Mouse (Mus musculus): ENCODE measurements around the gene Gm20532. TPM values are rescaled to one million over a fixed set of nuclear protein-coding genes. Genes with fewer than 3 reads are reported as not detected.

Gene Gm20532
- polyA plus RNA-seq, 2 experiments: not detected

DNA sequence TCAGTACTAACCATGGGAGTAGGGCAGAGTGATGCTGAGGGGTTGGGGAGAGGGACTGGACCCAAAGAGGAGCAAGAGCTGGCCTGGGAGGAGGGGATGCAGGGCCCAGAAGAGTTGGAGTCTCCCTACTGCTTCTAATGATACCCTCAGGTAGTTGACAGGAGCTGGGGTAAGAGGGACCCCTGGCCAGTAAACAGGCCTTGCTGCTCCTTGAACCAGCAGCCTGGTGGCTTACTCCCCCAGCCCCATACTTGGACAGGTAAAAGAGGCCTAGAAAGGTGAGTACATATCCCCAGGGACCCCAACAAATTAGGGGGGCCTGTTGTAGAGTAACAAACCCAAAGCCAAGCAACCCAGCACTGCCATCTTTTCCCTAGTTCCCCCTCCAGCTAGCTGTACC is 22.3 kb downstream of the Gm20532 start:
- Histone ChIP-seq H3K4me3 (ENCODE audit: insufficient read depth in 1 of 2, low read depth in 2 of 2, low read length in 2 of 2) (no peak overlapping the region), H3K27me3 (ENCODE audit: control insufficient read depth, insufficient read depth, low read length) (peaks cover 7% of the 10 kb centered on the region), H3K4me1 (replicated peaks; ENCODE audit: control insufficient read depth in 2 of 2, insufficient read depth in 2 of 2, low read length in 1 of 2) (no peaks in the 10 kb centered on the region), H3K9me3 (ENCODE audit: control insufficient read depth, low read length) (no peaks in the 10 kb centered on the region), H3K4me2 (ENCODE audit: low read depth) (no peak overlapping the region), H3K27ac (no peak overlapping the region), H3K9ac (replicated peaks) (no peak overlapping the region), H3K36me3 (replicated peaks; ENCODE audit: control insufficient read depth, insufficient read depth, low read depth) (no peaks in the 10 kb centered on the region)
- ATAC-seq (ENCODE audit: insufficient read depth) (no peak), DNase-seq (ENCODE audit: low read depth in 3 of 3, low spot score in 3 of 3) (no peak)
- TF ChIP-seq CTCF (IDR thresholded peaks at IDR 0.05; ENCODE audit: low read depth) (no peak), EP300 (IDR thresholded peaks at IDR 0.05; ENCODE audit: low read depth) (no peak)

DNA sequence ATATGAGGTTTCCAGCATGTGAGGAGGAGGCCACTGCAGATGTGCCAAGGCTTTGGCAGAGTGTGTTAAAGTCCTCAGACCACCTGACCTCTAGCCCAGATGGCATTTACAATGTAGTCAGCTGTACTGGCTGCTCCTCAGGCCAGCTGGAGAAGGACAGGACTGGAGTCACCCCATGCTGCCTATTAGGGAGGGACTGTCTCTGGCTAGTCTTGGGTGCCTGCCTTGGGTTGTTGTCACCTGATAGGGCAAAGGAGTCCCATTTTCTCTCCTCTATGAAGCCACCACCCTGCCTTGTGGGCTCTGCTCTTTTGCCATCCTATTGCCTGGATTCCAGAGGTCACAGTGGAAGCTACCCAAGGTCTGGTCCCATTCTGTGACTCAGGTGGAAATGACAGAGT is 22.8 kb downstream of the Gm20532 start:
- Histone ChIP-seq H3K9me3 (ENCODE audit: control insufficient read depth, low read length) (no peaks in the 10 kb centered on the region), H3K9ac (replicated peaks) (no peak overlapping the region), H3K4me1 (replicated peaks; ENCODE audit: control insufficient read depth in 2 of 2, insufficient read depth in 2 of 2, low read length in 1 of 2) (no peaks in the 10 kb centered on the region), H3K4me2 (ENCODE audit: low read depth) (no peak overlapping the region), H3K4me3 (ENCODE audit: insufficient read depth in 1 of 2, low read depth in 2 of 2, low read length in 2 of 2) (no peak overlapping the region), H3K27ac (no peak overlapping the region), H3K27me3 (ENCODE audit: control insufficient read depth, insufficient read depth, low read length) (peaks cover 4% of the 10 kb centered on the region), H3K36me3 (replicated peaks; ENCODE audit: control insufficient read depth, insufficient read depth, low read depth) (no peaks in the 10 kb centered on the region)
- ATAC-seq (ENCODE audit: insufficient read depth): no peak
- DNase-seq (ENCODE audit: low read depth in 3 of 3, low spot score in 3 of 3): no peak
- TF ChIP-seq EP300 (IDR thresholded peaks at IDR 0.05; ENCODE audit: low read depth): no peak
- TF ChIP-seq CTCF (IDR thresholded peaks at IDR 0.05; ENCODE audit: low read depth): no peak

DNA sequence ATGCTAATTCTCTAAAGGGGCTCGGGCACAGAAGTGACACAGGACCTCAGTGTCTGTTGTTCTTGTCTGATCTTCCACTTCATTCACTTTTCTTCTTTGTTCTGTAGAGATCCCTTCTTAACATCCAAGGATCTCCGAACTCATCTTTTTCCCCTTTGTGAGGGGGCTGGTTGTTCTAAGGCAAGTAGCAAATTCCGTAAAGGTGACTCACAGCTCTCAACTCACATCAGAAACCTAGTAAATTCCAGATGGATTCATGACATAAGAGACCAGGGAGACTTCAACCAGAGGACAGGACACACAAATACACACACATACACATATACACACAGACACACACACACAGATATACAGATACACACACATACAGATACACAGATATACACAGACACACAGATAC is 24.1 kb downstream of the Gm20532 start:
- WGBS (ENCODE audit: insufficient replicate concordance): 59% methylated on average over 3 of the region's 3 CpGs
- Histone ChIP-seq H3K27me3 (ENCODE audit: control insufficient read depth, insufficient read depth, low read length) (no peaks in the 10 kb centered on the region), H3K36me3 (replicated peaks; ENCODE audit: control insufficient read depth, insufficient read depth, low read depth) (no peaks in the 10 kb centered on the region), H3K4me1 (replicated peaks; ENCODE audit: control insufficient read depth in 2 of 2, insufficient read depth in 2 of 2, low read length in 1 of 2) (no peaks in the 10 kb centered on the region), H3K27ac (no peak overlapping the region), H3K4me3 (ENCODE audit: insufficient read depth in 1 of 2, low read depth in 2 of 2, low read length in 2 of 2) (no peak overlapping the region), H3K4me2 (ENCODE audit: low read depth) (no peak overlapping the region), H3K9ac (replicated peaks) (no peak overlapping the region), H3K9me3 (ENCODE audit: control insufficient read depth, low read length) (no peaks in the 10 kb centered on the region)
- DNase-seq (ENCODE audit: low read depth in 3 of 3, low spot score in 3 of 3) (no peak), ATAC-seq (ENCODE audit: insufficient read depth) (no peak)
- no peak for TF ChIP-seq CTCF (IDR thresholded peaks at IDR 0.05; ENCODE audit: low read depth)
- no peak for TF ChIP-seq EP300 (IDR thresholded peaks at IDR 0.05; ENCODE audit: low read depth)

DNA sequence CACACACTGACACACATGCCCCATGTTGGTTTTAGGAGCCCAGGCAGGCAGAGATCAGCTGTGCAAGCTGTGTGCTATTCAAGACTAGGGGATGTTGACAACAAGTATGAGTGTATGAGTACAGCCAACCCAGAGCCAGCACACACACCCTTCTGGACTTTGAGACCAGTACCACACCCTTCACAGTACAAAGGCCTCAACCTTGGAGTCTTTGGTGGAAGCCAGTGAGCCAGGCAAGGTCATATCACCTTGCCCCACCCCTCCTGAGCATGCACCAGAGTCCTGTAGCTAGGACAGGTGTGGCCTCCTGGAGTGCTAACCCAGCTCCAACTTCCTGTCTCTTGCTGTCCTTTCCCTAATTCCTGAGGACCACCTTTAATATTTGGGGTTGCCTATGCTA is 24.6 kb downstream of the Gm20532 start:
- Histone ChIP-seq H3K27ac (no peak overlapping the region), H3K27me3 (ENCODE audit: control insufficient read depth, insufficient read depth, low read length) (no peaks in the 10 kb centered on the region), H3K9me3 (ENCODE audit: control insufficient read depth, low read length) (no peaks in the 10 kb centered on the region), H3K4me3 (ENCODE audit: insufficient read depth in 1 of 2, low read depth in 2 of 2, low read length in 2 of 2) (no peak overlapping the region), H3K36me3 (replicated peaks; ENCODE audit: control insufficient read depth, insufficient read depth, low read depth) (no peaks in the 10 kb centered on the region), H3K4me1 (replicated peaks; ENCODE audit: control insufficient read depth in 2 of 2, insufficient read depth in 2 of 2, low read length in 1 of 2) (no peaks in the 10 kb centered on the region), H3K4me2 (ENCODE audit: low read depth) (no peak overlapping the region), H3K9ac (replicated peaks) (no peak overlapping the region)
- no peak for ATAC-seq (ENCODE audit: insufficient read depth)
- TF ChIP-seq CTCF (IDR thresholded peaks at IDR 0.05; ENCODE audit: low read depth) (no peak), EP300 (IDR thresholded peaks at IDR 0.05; ENCODE audit: low read depth) (no peak)
- DNase-seq (ENCODE audit: low read depth in 3 of 3, low spot score in 3 of 3): no peak

DNA sequence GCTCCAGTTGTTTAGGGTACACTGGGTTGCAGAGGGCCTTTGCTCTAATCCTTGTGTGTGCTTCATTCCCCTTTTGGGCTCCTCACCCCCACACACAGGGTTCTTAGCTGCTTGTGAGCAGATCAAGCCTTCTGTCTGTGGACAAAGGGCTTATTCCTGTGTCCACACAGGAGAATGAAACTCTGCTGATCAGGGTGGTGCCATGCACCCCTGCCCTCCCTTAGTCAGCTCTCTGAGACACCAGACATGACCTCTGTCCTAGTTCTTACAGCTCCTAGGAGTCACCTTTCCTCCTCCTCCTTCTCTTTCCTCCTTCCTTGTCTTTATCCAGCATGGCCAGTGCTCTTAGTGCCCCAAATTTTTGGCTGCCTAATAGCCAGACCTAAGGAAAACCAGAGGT is 25.5 kb downstream of the Gm20532 start:
- Histone ChIP-seq H3K4me2 (ENCODE audit: low read depth) (no peak overlapping the region), H3K4me3 (ENCODE audit: insufficient read depth in 1 of 2, low read depth in 2 of 2, low read length in 2 of 2) (no peak overlapping the region), H3K9ac (replicated peaks) (no peak overlapping the region), H3K27ac (no peak overlapping the region), H3K27me3 (ENCODE audit: control insufficient read depth, insufficient read depth, low read length) (no peaks in the 10 kb centered on the region), H3K4me1 (replicated peaks; ENCODE audit: control insufficient read depth in 2 of 2, insufficient read depth in 2 of 2, low read length in 1 of 2) (no peaks in the 10 kb centered on the region), H3K36me3 (replicated peaks; ENCODE audit: control insufficient read depth, insufficient read depth, low read depth) (no peaks in the 10 kb centered on the region), H3K9me3 (ENCODE audit: control insufficient read depth, low read length) (no peaks in the 10 kb centered on the region)
- ATAC-seq (ENCODE audit: insufficient read depth) (no peak), DNase-seq (ENCODE audit: low read depth in 3 of 3, low spot score in 3 of 3) (no peak)
- TF ChIP-seq CTCF (IDR thresholded peaks at IDR 0.05; ENCODE audit: low read depth) (no peak), EP300 (IDR thresholded peaks at IDR 0.05; ENCODE audit: low read depth) (no peak)

DNA sequence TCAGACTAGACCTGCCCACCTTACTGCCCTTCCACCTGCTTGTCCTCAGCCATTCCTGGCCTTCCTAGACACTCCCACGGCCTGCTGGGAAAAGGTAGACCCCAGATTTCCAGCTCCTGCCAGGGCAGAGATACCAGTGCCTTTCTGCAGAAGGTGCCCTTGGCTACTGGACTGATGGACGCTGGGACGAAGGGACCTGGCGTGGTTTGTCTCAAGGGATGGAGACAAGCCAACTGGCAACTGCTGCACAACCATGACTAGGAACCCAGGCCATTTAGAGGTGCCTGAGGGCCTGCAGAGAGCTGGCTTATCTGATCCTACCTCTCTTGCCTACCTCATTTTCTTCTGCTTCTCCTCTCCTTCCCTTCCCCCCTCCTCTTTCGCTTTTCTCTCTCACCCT is 28.5 kb downstream of the Gm20532 start:
- WGBS (ENCODE audit: insufficient replicate concordance): 59% methylated on average over 5 of the region's 5 CpGs
- no peaks in the 10 kb centered on the region for H3K27me3 ChIP-seq (ENCODE audit: control insufficient read depth, insufficient read depth, low read length)
- no peak for DNase-seq (ENCODE audit: low read depth in 3 of 3, low spot score in 3 of 3)
- no peak overlapping the region for H3K4me3 ChIP-seq (ENCODE audit: insufficient read depth in 1 of 2, low read depth in 2 of 2, low read length in 2 of 2)
- no peaks in the 10 kb centered on the region for H3K4me1 ChIP-seq (replicated peaks; ENCODE audit: control insufficient read depth in 2 of 2, insufficient read depth in 2 of 2, low read length in 1 of 2)
- no peak overlapping the region for H3K9ac ChIP-seq (replicated peaks)
- H3K9me3 ChIP-seq (ENCODE audit: control insufficient read depth, low read length): no peaks in the 10 kb centered on the region
- H3K4me2 ChIP-seq (ENCODE audit: low read depth): no peak overlapping the region
- TF ChIP-seq CTCF (IDR thresholded peaks at IDR 0.05; ENCODE audit: low read depth): no peak
- TF ChIP-seq EP300 (IDR thresholded peaks at IDR 0.05; ENCODE audit: low read depth): no peak
- no peaks in the 10 kb centered on the region for H3K36me3 ChIP-seq (replicated peaks; ENCODE audit: control insufficient read depth, insufficient read depth, low read depth)
- no peak overlapping the region for H3K27ac ChIP-seq
- no peak for ATAC-seq (ENCODE audit: insufficient read depth)
